Mouse (Mus musculus) bone marrow, adult 2 months (tissue): ENCODE data around the gene Mib2.
A peak's percentile ranks its signal among the peaks of the same experiment; 100 is the strongest.

Experiments used
- CTCF ChIP-seq: fragments of 200-500 bp; IDR thresholded peaks from 2 replicates; pipeline ENCODE4 v1.5.1; 2011; ENCODE audit warnings: low read length, control low read depth; ENCODE audit not compliant: control insufficient read depth, insufficient read depth
- POLR2A ChIP-seq: fragments of 200-500 bp; IDR thresholded peaks from 2 replicates; pipeline ENCODE4 v1.6.1; 2011; ENCODE audit warnings: low read depth, mild to moderate bottlenecking, control low read depth, low read length, borderline replicate concordance; ENCODE audit not compliant: control insufficient read depth

- TF ChIP-seq CTCF (0 out of 2 replicates have a peak, but pooled peaks have one; percentile 2), POLR2A (peak; percentile 88)
Observed at GRCm38 (mm10) chr4:155624338-155625291, 44.4 kb downstream of the Mib2 start, which contains the start of gene Cdk11b.
